Mouse (Mus musculus): ENCODE data around the gene Dapk3. TPM values are rescaled to one million over a fixed set of nuclear protein-coding genes. Genes with fewer than 3 reads are reported as not detected.
"Not testable (repeated sequence)": the region's sequence is repeated elsewhere in the genome, so short reads cannot be mapped to it uniquely, and the experiment has no call there.

Dapk3 gene
- polyA plus RNA-seq, 1 experiment from 2014 or later = 69.7 TPM

- ATAC-seq (ENCODE audit: low FRiP score, low read depth) = no peak
- H3K27me3 ChIP-seq = no peaks in the 10 kb centered on the region
- H3K36me3 ChIP-seq = peaks cover 60% of the 10 kb centered on the region
- H3K9me3 ChIP-seq = no peaks in the 10 kb centered on the region
- H3K4me3 ChIP-seq = no peak overlapping the region
- H3K9ac ChIP-seq = no peak overlapping the region
- H3K4me1 ChIP-seq (replicated peaks) = no peaks in the 10 kb centered on the region
- no peak overlapping the region for H3K27ac ChIP-seq (replicated peaks)
- no peak overlapping the region for H3K4me2 ChIP-seq
- 91% methylated on average over 12 of the region's 12 CpGs for WGBS
These were observed 28.5 kb upstream of the Dapk3 start for GRCm38 (mm10) chr10:81154313-81154712.

DNA sequence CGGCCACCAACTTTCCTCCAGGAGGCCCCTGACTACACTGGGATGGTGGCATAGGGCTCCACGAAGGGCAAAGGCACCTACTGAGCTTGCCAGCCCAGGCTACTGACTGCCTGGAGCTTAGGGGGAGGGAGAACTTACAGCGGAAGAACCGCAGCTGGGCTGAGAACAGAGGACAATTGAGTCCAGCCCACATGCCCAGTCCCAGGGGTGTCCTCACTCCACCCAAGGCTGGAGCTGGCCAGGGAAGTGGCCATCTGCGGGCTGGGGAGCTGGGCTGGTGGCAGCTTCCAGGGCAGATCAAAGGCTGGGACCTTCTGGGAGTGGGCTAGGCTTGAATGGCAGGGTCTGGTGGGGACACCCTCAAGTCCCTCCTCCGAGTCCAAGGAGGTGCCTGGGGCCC, 28.1 kb upstream of the Dapk3 start:
- Histone ChIP-seq H3K27me3 (no peaks in the 10 kb centered on the region), H3K4me1 (replicated peaks) (no peaks in the 10 kb centered on the region), H3K4me3 (no peak overlapping the region), H3K36me3 (peaks cover 56% of the 10 kb centered on the region), H3K9me3 (no peaks in the 10 kb centered on the region), H3K9ac (no peak overlapping the region), H3K27ac (replicated peaks) (no peak overlapping the region), H3K4me2 (no peak overlapping the region)
- 81% methylated on average over 6 of the region's 6 CpGs for WGBS
- ATAC-seq (ENCODE audit: low FRiP score, low read depth) = no peak

- no peak for ATAC-seq (ENCODE audit: low FRiP score, low read depth)
- no peak overlapping the region for H3K27ac ChIP-seq (replicated peaks)
- H3K4me1 ChIP-seq (replicated peaks) = peaks cover 35% of the 10 kb centered on the region
- H3K9me3 ChIP-seq = no peaks in the 10 kb centered on the region
- H3K36me3 ChIP-seq = peaks cover 38% of the 10 kb centered on the region
- H3K4me3 ChIP-seq = no peak overlapping the region
- H3K9ac ChIP-seq = no peak overlapping the region
- WGBS = 72% methylated on average over 8 of the region's 8 CpGs
- H3K4me2 ChIP-seq = no peak overlapping the region
- H3K27me3 ChIP-seq = no peaks in the 10 kb centered on the region
These were observed 21.0 kb upstream of the Dapk3 start for GRCm38 (mm10) chr10:81161602-81162317.

GRCm38 (mm10) chr10:81162318-81162652, 20.5 kb upstream of the Dapk3 start:
- H3K4me3 ChIP-seq = no peak overlapping the region
- H3K27ac ChIP-seq (replicated peaks) = no peak overlapping the region
- H3K4me2 ChIP-seq = no peak overlapping the region
- H3K36me3 ChIP-seq = peaks cover 32% of the 10 kb centered on the region
- H3K4me1 ChIP-seq (replicated peaks) = peaks cover 39% of the 10 kb centered on the region
- no peak for ATAC-seq (ENCODE audit: low FRiP score, low read depth)
- H3K9me3 ChIP-seq = no peaks in the 10 kb centered on the region
- WGBS = 60% methylated on average over 2 of the region's 2 CpGs
- H3K9ac ChIP-seq = no peak overlapping the region
- H3K27me3 ChIP-seq = no peaks in the 10 kb centered on the region

- Histone ChIP-seq H3K4me3 (no peak overlapping the region), H3K4me2 (no peak overlapping the region), H3K9ac (no peak overlapping the region), H3K27ac (replicated peaks) (no peak overlapping the region), H3K9me3 (no peaks in the 10 kb centered on the region), H3K4me1 (replicated peaks) (peaks cover 53% of the 10 kb centered on the region), H3K27me3 (no peaks in the 10 kb centered on the region), H3K36me3 (peaks cover 16% of the 10 kb centered on the region)
- ATAC-seq (ENCODE audit: low FRiP score, low read depth) = no peak
- WGBS = 76% methylated on average over 8 of the region's 8 CpGs
These were observed 17.7 kb upstream of the Dapk3 start for GRCm38 (mm10) chr10:81165118-81165517.

DNA sequence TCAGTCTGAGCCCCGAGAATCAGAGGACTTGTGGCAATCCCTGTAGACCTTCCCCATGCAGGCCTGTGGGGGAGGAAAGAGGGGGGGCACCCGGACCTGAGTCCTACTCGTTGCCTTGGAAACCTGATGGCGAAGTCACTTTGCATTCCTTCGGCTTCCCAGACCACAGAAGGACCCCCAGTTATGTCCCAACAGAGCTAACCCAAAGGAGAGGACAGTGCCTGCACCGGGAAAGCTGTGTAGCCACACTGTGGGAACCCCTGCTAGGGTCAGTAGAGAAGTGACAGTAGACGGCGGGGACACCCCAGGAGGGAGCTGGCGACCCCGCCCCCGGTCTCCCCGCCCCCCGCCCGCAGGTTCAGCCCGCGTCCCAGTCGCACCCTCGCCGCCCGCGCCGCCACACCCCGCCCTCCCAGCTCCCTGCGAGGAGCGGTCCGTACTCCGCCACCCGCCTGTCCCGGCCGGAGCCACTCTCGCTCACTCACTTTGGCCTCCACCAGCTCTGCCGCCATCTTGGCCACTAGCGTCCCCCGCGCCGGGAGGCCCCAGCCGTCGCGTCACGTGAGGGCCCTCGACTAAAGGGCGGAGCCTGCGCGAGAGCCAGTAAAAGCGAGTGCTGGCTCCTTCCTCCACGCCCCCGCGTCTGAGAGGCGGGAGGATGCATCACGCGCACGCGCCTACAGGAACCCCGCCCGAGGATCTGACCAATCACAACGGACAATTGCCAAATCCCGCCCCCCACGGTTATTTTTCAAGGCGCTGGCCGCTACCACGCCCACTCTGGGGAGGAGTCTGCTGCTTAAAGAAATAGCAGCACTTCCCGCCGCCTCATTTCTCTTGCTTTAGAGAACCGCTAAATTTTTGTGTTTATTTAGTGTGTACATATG, 15.4 kb upstream of the Dapk3 start, which contains the start of gene Pias4:
TSS of gene Pias4 (minus strand) at position 724 of the 887 bp plus-strand sequence.
- peaks cover 42% of the 10 kb centered on the region for H3K4me1 ChIP-seq (replicated peaks)
- ATAC-seq (ENCODE audit: low FRiP score, low read depth) = peak; percentile 91
- peak within 1 kb of the TSS; percentile 79 for H3K27ac ChIP-seq (replicated peaks)
- H3K4me2 ChIP-seq = peak within 1 kb of the TSS; percentile 87
- H3K9me3 ChIP-seq = no peaks in the 10 kb centered on the region
- WGBS = under 1% methylated on average over 61 of the region's 64 CpGs
- no peaks in the 10 kb centered on the region for H3K27me3 ChIP-seq
- H3K4me3 ChIP-seq = peak within 1 kb of the TSS; percentile 76
- peaks cover 10% of the 10 kb centered on the region for H3K36me3 ChIP-seq
- peak within 1 kb of the TSS; percentile 73 for H3K9ac ChIP-seq

DNA sequence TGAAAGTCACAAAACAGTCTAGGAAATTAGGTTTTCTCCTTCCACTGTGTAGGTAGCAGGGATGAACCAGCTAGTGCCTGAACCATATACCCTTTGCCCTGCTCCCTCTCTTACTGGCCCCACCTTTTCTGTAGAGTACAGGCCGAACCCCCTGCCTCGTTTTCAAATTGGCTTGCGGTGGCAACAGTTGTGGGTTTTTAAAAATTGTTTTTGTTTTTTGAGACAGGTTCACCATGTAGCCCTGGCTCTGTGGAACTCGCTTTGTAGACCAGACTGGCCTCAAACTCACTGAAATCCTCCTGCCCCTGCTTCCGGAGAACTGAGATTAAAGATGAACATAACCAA, 14.7 kb upstream of the Dapk3 start:
- Histone ChIP-seq H3K4me2 (peak overlapping the region; percentile 87), H3K9ac (peak overlapping the region; percentile 49; the same call in 1 of the 2 replicates), H3K27ac (replicated peaks) (peak overlapping the region; percentile 79), H3K27me3 (no peaks in the 10 kb centered on the region), H3K36me3 (peaks cover 6% of the 10 kb centered on the region; the same call in 1 of the 2 replicates), H3K4me3 (peak overlapping the region; percentile 76), H3K4me1 (replicated peaks) (peaks cover 45% of the 10 kb centered on the region), H3K9me3 (no peaks in the 10 kb centered on the region)
- WGBS = 10% methylated on average over 5 of the region's 5 CpGs
- ATAC-seq (ENCODE audit: low FRiP score, low read depth) = peak; percentile 50

GRCm38 (mm10) chr10:81168521-81169244, 14.1 kb upstream of the Dapk3 start:
- no peaks in the 10 kb centered on the region for H3K9me3 ChIP-seq
- peaks cover 51% of the 10 kb centered on the region for H3K4me1 ChIP-seq (replicated peaks)
- 3% methylated on average over 29 of the region's 29 CpGs for WGBS
- peak overlapping the region; percentile 87 for H3K4me2 ChIP-seq
- peak overlapping the region; percentile 76 for H3K4me3 ChIP-seq
- H3K9ac ChIP-seq = peak overlapping the region; percentile 49
- H3K27ac ChIP-seq (replicated peaks) = peak overlapping the region; percentile 79
- H3K36me3 ChIP-seq = peaks cover 3% of the 10 kb centered on the region; the same call in 1 of the 2 replicates
- ATAC-seq (ENCODE audit: low FRiP score, low read depth) = no peak
- H3K27me3 ChIP-seq = no peaks in the 10 kb centered on the region

DNA sequence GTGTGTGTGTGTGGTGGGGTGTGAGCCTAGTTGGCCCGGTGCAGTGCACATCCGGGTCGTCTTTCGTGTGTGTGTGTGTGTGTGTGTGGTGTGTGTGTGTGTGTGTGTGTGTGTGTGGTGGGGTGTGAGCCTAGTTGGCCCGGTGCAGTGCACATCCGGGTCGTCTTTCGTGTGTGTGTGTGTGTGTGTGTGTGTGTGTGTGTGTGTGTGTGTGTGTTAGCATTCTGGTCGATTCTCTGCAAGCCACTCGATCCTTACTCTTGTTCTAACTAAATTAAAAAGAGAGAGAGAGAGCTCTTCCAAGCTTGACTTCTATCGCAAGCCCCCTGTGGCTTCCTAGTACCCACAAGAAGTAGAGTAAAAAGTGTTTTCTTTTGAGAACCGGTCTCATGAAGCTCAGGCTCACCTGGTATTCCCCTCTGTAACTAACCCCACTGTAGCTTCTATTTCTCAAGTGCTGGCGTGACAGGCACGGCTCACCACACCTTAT, 13.3 kb upstream of the Dapk3 start:
- peaks cover 58% of the 10 kb centered on the region for H3K4me1 ChIP-seq (replicated peaks)
- not testable (repeated sequence) for H3K36me3 ChIP-seq; ATAC-seq (ENCODE audit: low FRiP score, low read depth); H3K27me3 ChIP-seq; H3K9me3 ChIP-seq; H3K4me3 ChIP-seq; H3K9ac ChIP-seq
- 41% methylated on average over 6 of the region's 14 CpGs for WGBS
- H3K4me2 ChIP-seq = peak overlapping the region; percentile 87; the same call in 1 of the 2 replicates
- H3K27ac ChIP-seq (replicated peaks) = peak overlapping the region; percentile 70

DNA sequence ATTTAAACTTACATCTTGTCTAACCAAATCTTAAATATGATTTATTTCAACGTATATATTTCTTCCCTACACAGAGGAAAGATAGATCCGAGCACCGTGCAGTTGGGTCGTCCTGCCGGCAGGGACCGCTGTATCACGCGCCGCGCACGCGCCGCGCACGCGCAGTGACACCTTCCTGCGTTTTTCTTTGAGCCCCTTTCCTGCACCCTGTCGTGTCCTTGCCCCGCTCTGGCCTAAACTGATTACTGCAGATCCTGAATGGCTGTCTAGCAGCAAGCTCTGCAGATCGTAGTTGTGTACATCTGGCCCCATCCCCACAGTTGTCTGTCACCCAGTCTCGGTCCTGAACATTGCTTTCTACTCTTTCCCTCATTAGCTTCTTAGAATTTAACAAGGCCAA, 9.7 kb upstream of the Dapk3 start:
- peak; percentile 5; the same call in 1 of the 2 replicates for ATAC-seq (ENCODE audit: low FRiP score, low read depth)

GRCm38 (mm10) chr10:81174617-81175344, 8.0 kb upstream of the Dapk3 start:
- H3K4me3 ChIP-seq = peak overlapping the region; percentile 34
- WGBS = 2% methylated on average over 29 of the region's 29 CpGs
- ATAC-seq (ENCODE audit: low FRiP score, low read depth) = peak; percentile 71
- no peaks in the 10 kb centered on the region for H3K27me3 ChIP-seq
- H3K36me3 ChIP-seq = peaks cover 23% of the 10 kb centered on the region
- peak overlapping the region; percentile 35 for H3K9ac ChIP-seq
- no peaks in the 10 kb centered on the region for H3K9me3 ChIP-seq
- H3K4me2 ChIP-seq = peak overlapping the region; percentile 83
- H3K27ac ChIP-seq (replicated peaks) = peak overlapping the region; percentile 90
- H3K4me1 ChIP-seq (replicated peaks) = peaks cover 63% of the 10 kb centered on the region

More for the DNA sequence above, 9.7 kb upstream of the Dapk3 start:
- Histone ChIP-seq H3K27ac (replicated peaks) (peak overlapping the region; percentile 90), H3K9me3 (no peaks in the 10 kb centered on the region), H3K4me3 (peak overlapping the region; percentile 13; the same call in 1 of the 2 replicates), H3K27me3 (no peaks in the 10 kb centered on the region), H3K9ac (peak overlapping the region; percentile 40; the same call in 1 of the 2 replicates), H3K4me2 (peak overlapping the region; percentile 49), H3K36me3 (peaks cover 7% of the 10 kb centered on the region), H3K4me1 (replicated peaks) (peaks cover 59% of the 10 kb centered on the region)
- WGBS = 3% methylated on average over 21 of the region's 21 CpGs
